Mouse (Mus musculus) liver, postnatal 0 days (tissue): ENCODE measurements around the gene Mr1. TPM values are rescaled to one million over a fixed set of nuclear protein-coding genes. Genes with fewer than 3 reads are reported as not detected.

Experiments
- ATAC-seq: fragments of 200-750 bp; cut with Nextera tagmentation; 2 replicates; pipeline ENCODE4 v1.8.0; 2017; ENCODE audit warnings: mild to moderate bottlenecking, moderate library complexity
- DNase-seq: peaks from one replicate; pipeline ENCODE4 v3.0.0-alpha.2; 2016
- H3K27ac ChIP-seq: fragments of 300-500 bp; sonication (generic); 2 replicates; pipeline ENCODE4 v1.5.1; 2014; ENCODE audit warnings: antibody characterized with exemption, moderate library complexity, mild to moderate bottlenecking, low read depth
- H3K27me3 ChIP-seq: fragments of 300-500 bp; sonication (generic); 2 replicates; pipeline ENCODE4 v1.6.1; 2014; ENCODE audit warnings: low read length, control low read depth, mixed read lengths; ENCODE audit not compliant: insufficient read depth
- H3K36me3 ChIP-seq: fragments of 300-500 bp; sonication (generic); replicated peaks from 2 replicates; pipeline ENCODE4 v1.6.1; 2014; ENCODE audit warnings: mild to moderate bottlenecking, control low read depth, low read length, moderate library complexity, mixed read lengths; ENCODE audit not compliant: insufficient read depth
- H3K4me1 ChIP-seq: fragments of 300-500 bp; sonication (generic); 2 replicates; pipeline ENCODE4 v1.6.1; 2014; ENCODE audit warnings: antibody characterized with exemption, mild to moderate bottlenecking, control low read depth; ENCODE audit not compliant: insufficient read depth
- H3K4me2 ChIP-seq: fragments of 300-500 bp; sonication (generic); 2 replicates; pipeline ENCODE4 v1.6.1; 2014; ENCODE audit warnings: low read depth, mild to moderate bottlenecking, low read length, moderate library complexity, mixed read lengths
- H3K4me3 ChIP-seq: fragments of 300-500 bp; sonication (generic); 2 replicates; pipeline ENCODE4 v1.5.1; 2014; ENCODE audit warnings: low read depth, low read length
- H3K9ac ChIP-seq: fragments of 300-500 bp; sonication (generic); replicated peaks from 2 replicates; pipeline ENCODE4 v1.6.1; 2014; ENCODE audit warnings: mild to moderate bottlenecking, moderate library complexity
- H3K9me3 ChIP-seq: fragments of 300-500 bp; sonication (generic); 2 replicates; pipeline ENCODE4 v1.6.1; 2016; ENCODE audit warnings: mild to moderate bottlenecking, control low read depth, low read length, mixed read lengths
- CTCF ChIP-seq: sonication (generic); IDR thresholded peaks from 2 replicates; pipeline ENCODE4 v1.5.1; 2016; ENCODE audit warnings: antibody characterized with exemption, low read depth
- EP300 ChIP-seq: IDR thresholded peaks from 2 replicates; pipeline ENCODE4 v1.6.1; 2016; ENCODE audit warnings: antibody characterized with exemption, low read depth, mild to moderate bottlenecking
- WGBS: fragments of 180-500 bp; shearing (Covaris S2); extraction: QIAGEN DNeasy Blood & Tissue Kit; methylation state at CpG from one replicate; pipeline ENCODE4 v1.1.7; 2014; ENCODE audit not compliant: insufficient replicate concordance; 5-methylcytosine and 5-hydroxymethylcytosine counted together
- polyA plus RNA-seq: library from polyadenylated mRNA; unstranded; fragments of >200 nt; fragmentation: Nextera tagmentation; extraction: Ambion mirVana; gene quantifications from 2 replicates; pipeline ENCODE4 v1.2.1, GENCODE M21; 2015

The Mr1 gene
- polyA plus RNA-seq, 1 experiment from 2014 or later = 0.78 TPM

DNA sequence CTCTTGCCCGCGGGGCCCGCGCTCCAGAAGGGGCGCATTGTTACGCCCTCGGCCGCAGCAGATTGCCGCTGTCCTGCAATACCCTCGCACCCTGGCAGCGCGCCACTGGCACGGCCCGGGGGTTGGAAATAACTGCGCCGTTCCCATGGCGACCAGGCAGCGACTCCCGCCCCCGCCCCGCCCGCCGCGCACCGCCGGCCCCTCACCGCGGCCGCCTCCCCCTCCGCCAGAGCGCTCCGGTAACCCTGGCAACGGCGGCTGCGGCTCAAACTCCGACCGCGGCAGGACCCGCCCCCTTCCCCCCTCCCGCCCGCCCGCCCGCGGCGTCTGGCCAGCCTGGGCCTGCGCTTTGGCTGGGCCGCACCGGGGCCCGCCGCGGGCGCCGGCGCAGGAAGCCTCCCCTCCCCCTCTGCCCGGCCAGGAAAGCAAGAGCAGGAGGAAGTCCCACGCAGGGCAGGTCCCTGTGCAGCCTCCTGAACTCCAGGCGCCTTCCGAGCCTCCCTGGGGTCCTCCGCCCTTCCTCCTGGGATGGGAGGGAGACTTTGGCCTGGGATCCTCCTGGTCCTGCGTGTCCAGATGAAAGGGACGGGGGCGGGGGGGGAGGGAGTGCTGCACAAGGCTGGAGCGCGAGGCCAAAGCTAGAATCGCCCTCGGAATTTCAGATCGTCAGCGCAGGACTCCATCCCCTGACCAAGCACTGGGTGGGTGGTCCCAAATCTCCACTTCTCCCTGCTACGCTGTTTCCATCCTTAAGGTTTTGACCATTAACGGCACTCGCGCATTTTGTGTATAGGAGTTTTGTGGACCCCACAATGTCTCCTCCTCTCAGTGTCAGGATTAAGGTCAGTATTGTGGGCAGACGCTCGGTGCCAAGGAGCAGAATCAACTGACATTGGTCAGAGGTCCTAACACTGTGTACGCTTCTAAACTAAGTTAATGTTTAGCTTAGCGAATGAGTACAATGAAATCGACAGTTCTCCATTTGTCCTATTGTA is 63.0 kb downstream of the Mr1 start:
- Histone ChIP-seq H3K4me3 (peak overlapping the region; percentile 56), H3K9ac (peak overlapping the region; percentile 62), H3K4me1 (peaks cover 41% of the 10 kb centered on the region), H3K4me2 (peak overlapping the region; percentile 82), H3K36me3 (no peaks in the 10 kb centered on the region), H3K27ac (peak overlapping the region; percentile 94), H3K9me3 (no peaks in the 10 kb centered on the region), H3K27me3 (0 out of 2 replicates have a peak, but pooled peaks cover 3% of the 10 kb centered on the region)
- DNase-seq (peak; percentile 92), ATAC-seq (peak; percentile 91)
- no peak for TF ChIP-seq EP300
- no peak for TF ChIP-seq CTCF
- 3% methylated on average over 40 of the region's 77 CpGs for WGBS

DNA sequence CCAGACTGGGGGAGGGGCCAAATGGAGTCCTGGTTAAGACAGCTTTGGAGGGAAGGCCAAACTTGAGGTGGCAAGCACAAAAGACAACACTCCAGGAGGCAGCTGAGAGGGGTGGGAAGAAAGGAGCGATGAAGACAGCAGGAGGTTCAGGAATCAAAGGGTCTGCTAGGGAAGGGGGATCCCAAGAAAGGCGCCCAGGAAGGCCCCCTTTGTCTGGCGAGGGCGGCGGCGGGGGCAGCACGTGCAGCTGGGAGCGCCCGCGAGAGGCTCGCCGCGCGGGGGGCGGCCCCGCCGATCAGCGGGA is 63.7 kb downstream of the Mr1 start:
- Histone ChIP-seq H3K4me1 (peaks cover 40% of the 10 kb centered on the region), H3K4me3 (peak overlapping the region; percentile 56), H3K36me3 (no peaks in the 10 kb centered on the region), H3K27ac (peak overlapping the region; percentile 94), H3K9me3 (no peaks in the 10 kb centered on the region), H3K9ac (peak overlapping the region; percentile 55), H3K4me2 (peak overlapping the region; percentile 82), H3K27me3 (0 out of 2 replicates have a peak, but pooled peaks cover 3% of the 10 kb centered on the region)
- 5% methylated on average over 4 of the region's 18 CpGs for WGBS
- TF ChIP-seq CTCF = no peak
- TF ChIP-seq EP300 = no peak
- DNase-seq = no peak
- ATAC-seq = no peak

DNA sequence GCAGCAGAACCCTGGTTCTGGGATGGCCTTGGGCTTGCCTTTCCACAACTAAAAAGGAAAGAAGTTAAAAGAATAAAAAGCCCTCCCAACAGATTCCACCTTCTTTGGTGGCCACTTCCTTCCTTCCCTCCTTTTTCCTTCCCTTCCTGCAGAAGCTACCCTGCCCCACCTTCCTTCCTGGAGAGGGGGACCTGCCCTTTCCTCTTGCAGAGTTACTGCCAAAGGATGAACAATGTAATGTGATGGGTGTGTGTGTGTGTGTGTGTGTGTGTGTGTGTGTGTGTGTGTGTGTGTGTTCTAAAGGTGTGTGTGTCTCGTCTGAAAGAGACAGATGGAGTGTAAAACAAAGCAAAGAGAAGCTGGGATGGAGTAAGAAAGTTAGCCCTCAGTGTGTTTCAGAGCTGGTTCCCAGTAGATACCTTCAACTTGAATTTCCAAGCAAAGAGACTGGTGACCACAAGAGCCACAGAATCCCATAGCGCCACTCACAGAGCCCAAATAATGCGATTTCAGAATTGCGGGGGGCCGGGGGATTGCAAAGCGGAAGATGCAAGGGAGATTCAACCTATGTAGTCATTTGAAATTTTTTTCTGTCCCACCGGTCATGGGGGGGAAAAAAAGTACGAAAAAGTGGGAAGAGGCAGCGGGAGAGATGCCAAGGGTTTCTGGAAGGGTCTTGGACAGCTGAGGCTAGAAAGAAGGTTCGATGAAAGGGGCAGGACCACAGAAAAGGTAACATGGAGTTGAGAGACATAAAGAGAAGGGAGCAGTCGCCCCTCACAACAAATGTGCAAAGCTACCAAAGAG is 64.3 kb downstream of the Mr1 start:
- H3K36me3 ChIP-seq = no peaks in the 10 kb centered on the region
- H3K27me3 ChIP-seq = 0 out of 2 replicates have a peak, but pooled peaks cover 3% of the 10 kb centered on the region
- WGBS = 15% methylated on average over 11 of the region's 11 CpGs
- peaks cover 38% of the 10 kb centered on the region for H3K4me1 ChIP-seq
- H3K27ac ChIP-seq = peak overlapping the region; percentile 94; the same call in 1 of the 2 replicates
- H3K9ac ChIP-seq = peak overlapping the region; percentile 55; the same call in 1 of the 2 replicates
- H3K9me3 ChIP-seq = no peaks in the 10 kb centered on the region
- H3K4me2 ChIP-seq = peak overlapping the region; percentile 82
- peak overlapping the region; percentile 56 for H3K4me3 ChIP-seq
- ATAC-seq (no peak), DNase-seq (no peak)
- TF ChIP-seq CTCF = no peak
- no peak for TF ChIP-seq EP300

DNA sequence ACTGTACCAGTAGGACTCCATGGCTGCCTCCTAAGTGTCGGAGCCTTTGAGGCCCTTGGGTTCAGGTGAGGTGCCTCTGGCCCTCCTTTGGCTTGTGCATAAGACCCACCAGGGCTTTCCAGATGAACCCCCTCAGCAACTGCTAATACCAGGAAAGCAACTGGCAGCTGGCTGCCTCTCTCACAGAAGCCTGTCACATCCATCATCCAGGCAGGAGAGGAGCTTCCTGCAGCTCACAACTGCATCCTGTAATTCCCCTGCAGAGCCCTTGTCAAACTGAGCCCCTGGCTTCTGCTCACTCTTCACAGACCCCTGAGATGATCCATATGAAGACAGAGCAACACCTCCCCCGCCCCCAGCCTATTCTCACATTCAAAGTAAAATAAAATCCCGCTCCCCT is 68.9 kb downstream of the Mr1 start:
- 72% methylated on average over 3 of the region's 3 CpGs for whole genome bisulfite sequencing
- H3K27me3 ChIP-seq = no peaks in the 10 kb centered on the region
- H3K4me3 ChIP-seq = no peak overlapping the region
- TF ChIP-seq EP300 (no peak), CTCF (no peak)
- no peak overlapping the region for H3K27ac ChIP-seq
- H3K4me1 ChIP-seq = peaks cover 31% of the 10 kb centered on the region
- no peak overlapping the region for H3K9ac ChIP-seq
- H3K36me3 ChIP-seq = no peaks in the 10 kb centered on the region
- H3K9me3 ChIP-seq = no peaks in the 10 kb centered on the region
- ATAC-seq (no peak), DNase-seq (no peak)
- no peak overlapping the region for H3K4me2 ChIP-seq

Other genes with a start within 250 kb of the Mr1 start
- 1.5 and 3.2 TPM in 2 replicates for gene Ier5, start 47.2 kb downstream of the Mr1 start, polyA plus RNA-seq
- gene Stx6, start 11.9 kb upstream of the Mr1 start, polyA plus RNA-seq = 6.0 and 8.5 TPM in 2 replicates
- 0.14 and 0.22 TPM in 2 replicates for gene BC034090, start 97.6 kb upstream of the Mr1 start, polyA plus RNA-seq